Mouse (Mus musculus) stomach, postnatal 0 days (tissue): ENCODE results near the gene Gm26992. TPM values are rescaled to one million over a fixed set of nuclear protein-coding genes. Genes with fewer than 3 reads are reported as not detected.

Experiments used
- ATAC-seq: fragments of 200-750 bp; cut with Nextera tagmentation; 2 replicates; pipeline ENCODE4 v1.8.0; 2017; ENCODE audit not compliant: low FRiP score, low TSS enrichment
- DNase-seq: peaks from one replicate; pipeline ENCODE4 v3.0.0-alpha.2; 2016; ENCODE audit warnings: low spot score
- H3K27ac ChIP-seq: fragments of 300-500 bp; sonication (generic); replicated peaks from 2 replicates; pipeline ENCODE4 v1.5.1; 2014; ENCODE audit warnings: mild to moderate bottlenecking, control low read depth
- H3K27me3 ChIP-seq: fragments of 300-500 bp; sonication (generic); 2 replicates; pipeline ENCODE4 v1.6.1; 2014; ENCODE audit warnings: low read length; ENCODE audit not compliant: control insufficient read depth, insufficient read depth
- H3K36me3 ChIP-seq: fragments of 300-500 bp; sonication (generic); 2 replicates; pipeline ENCODE4 v1.6.1; 2014; ENCODE audit warnings: low read length, mixed read lengths; ENCODE audit not compliant: control insufficient read depth, insufficient read depth
- H3K4me1 ChIP-seq: fragments of 300-500 bp; sonication (generic); replicated peaks from 2 replicates; pipeline ENCODE4 v1.6.1; 2014; ENCODE audit warnings: antibody characterized with exemption; ENCODE audit not compliant: control insufficient read depth, insufficient read depth
- H3K4me2 ChIP-seq: fragments of 300-500 bp; sonication (generic); replicated peaks from 2 replicates; pipeline ENCODE4 v1.6.1; 2014; ENCODE audit warnings: low read depth, mild to moderate bottlenecking, control low read depth, moderate library complexity
- H3K4me3 ChIP-seq: fragments of 300-500 bp; sonication (generic); 2 replicates; pipeline ENCODE4 v1.5.1; 2014; ENCODE audit warnings: low read depth, low read length, control low read depth
- H3K9ac ChIP-seq: fragments of 300-500 bp; sonication (generic); 2 replicates; pipeline ENCODE4 v1.6.1; 2014; ENCODE audit warnings: mild to moderate bottlenecking, low read length, control low read depth, mixed read lengths
- H3K9me3 ChIP-seq: fragments of 300-500 bp; sonication (generic); 2 replicates; pipeline ENCODE4 v1.6.1; 2016; ENCODE audit warnings: low read length; ENCODE audit not compliant: control insufficient read depth
- CTCF ChIP-seq: IDR thresholded peaks from 2 replicates; pipeline ENCODE4 v1.5.1; 2016; ENCODE audit warnings: antibody characterized with exemption, low read depth, mild to moderate bottlenecking, moderate library complexity
- EP300 ChIP-seq: optimal IDR thresholded peaks from 2 replicates; pipeline ENCODE3; 2016; ENCODE audit warnings: antibody characterized with exemption
- WGBS: fragments of 180-500 bp; shearing (Covaris S2); extraction: QIAGEN DNeasy Blood & Tissue Kit; methylation state at CpG from one replicate; pipeline ENCODE4 v1.1.7; 2014; 5-methylcytosine and 5-hydroxymethylcytosine counted together
- polyA plus RNA-seq: library from polyadenylated mRNA; unstranded; fragments of >200 nt; fragmentation: Nextera tagmentation; extraction: Ambion mirVana; gene quantifications from 2 replicates; pipeline ENCODE4 v1.2.1, GENCODE M21; 2015

Gene Gm26992
- polyA plus RNA-seq, 1 experiment from 2014 or later = not detected

- no peaks in the 10 kb centered on the region for H3K4me1 ChIP-seq
- no peaks in the 10 kb centered on the region for H3K9me3 ChIP-seq
- H3K4me3 ChIP-seq = no peak within 1 kb of the TSS
- TF ChIP-seq CTCF (no peak), EP300 (no peak)
- no peak within 1 kb of the TSS for H3K9ac ChIP-seq
- ATAC-seq = no peak
- no peak for DNase-seq
- no peaks in the 10 kb centered on the region for H3K36me3 ChIP-seq
- no peak within 1 kb of the TSS for H3K4me2 ChIP-seq
- H3K27me3 ChIP-seq = no peaks in the 10 kb centered on the region
- H3K27ac ChIP-seq = no peak within 1 kb of the TSS
- WGBS = 69% methylated on average over 5 of the region's 5 CpGs
These were observed 7.6 kb upstream of the Gm26992 start, which contains the start of gene Tsx for GRCm38 (mm10) chrX:103414167-103414566. Gene Tsx (plus strand): TSS chrX:103414467.

DNA sequence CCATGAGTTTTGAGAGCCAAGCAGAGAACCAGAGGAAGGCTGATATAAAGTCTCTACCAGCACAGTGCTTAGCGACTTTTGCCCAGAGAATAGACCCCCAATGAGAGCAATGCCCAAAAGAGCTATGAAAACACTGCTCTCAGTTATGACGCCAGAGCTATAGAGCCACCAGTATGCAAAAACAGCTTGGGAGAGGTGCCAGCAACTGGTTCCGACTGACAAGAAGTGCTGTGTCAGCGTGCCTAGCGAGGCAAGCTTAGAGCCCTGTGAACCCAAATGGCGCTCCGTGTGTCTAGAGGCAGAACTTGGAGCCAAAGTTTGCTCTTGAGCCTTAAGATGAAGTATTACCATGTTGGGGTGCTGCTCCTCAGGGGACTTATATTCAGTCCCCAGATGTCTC lies 5.9 kb downstream of the Gm26992 start:
- Histone ChIP-seq H3K36me3 (no peaks in the 10 kb centered on the region), H3K4me1 (no peaks in the 10 kb centered on the region), H3K4me2 (no peak overlapping the region), H3K27ac (no peak overlapping the region), H3K4me3 (no peak overlapping the region), H3K9ac (no peak overlapping the region), H3K27me3 (no peaks in the 10 kb centered on the region), H3K9me3 (no peaks in the 10 kb centered on the region)
- TF ChIP-seq EP300 (no peak), CTCF (no peak)
- DNase-seq (no peak), ATAC-seq (no peak)
- 77% methylated on average over 7 of the region's 7 CpGs for WGBS

GRCm38 (mm10) chrX:103432293-103432692 lies 10.5 kb downstream of the Gm26992 start:
- no peak for ATAC-seq
- Histone ChIP-seq H3K4me1 (no peaks in the 10 kb centered on the region), H3K4me3 (no peak overlapping the region), H3K27me3 (no peaks in the 10 kb centered on the region), H3K36me3 (no peaks in the 10 kb centered on the region), H3K9ac (no peak overlapping the region), H3K4me2 (no peak overlapping the region), H3K27ac (no peak overlapping the region), H3K9me3 (no peaks in the 10 kb centered on the region)
- DNase-seq = no peak
- TF ChIP-seq EP300 = no peak
- no peak for TF ChIP-seq CTCF
- WGBS = 61% methylated on average over 7 of the region's 7 CpGs

- TF ChIP-seq CTCF (no peak), EP300 (no peak)
- no peak overlapping the region for H3K27ac ChIP-seq
- no peak overlapping the region for H3K4me2 ChIP-seq
- no peaks in the 10 kb centered on the region for H3K9me3 ChIP-seq
- ATAC-seq (no peak), DNase-seq (no peak)
- no peak overlapping the region for H3K4me3 ChIP-seq
- H3K9ac ChIP-seq = no peak overlapping the region
- H3K27me3 ChIP-seq = no peaks in the 10 kb centered on the region
- no peaks in the 10 kb centered on the region for H3K36me3 ChIP-seq
- WGBS = 15% methylated on average over 9 of the region's 9 CpGs
- H3K4me1 ChIP-seq = no peaks in the 10 kb centered on the region
These were observed 16.2 kb downstream of the Gm26992 start for GRCm38 (mm10) chrX:103438023-103438422.

- no peaks in the 10 kb centered on the region for H3K36me3 ChIP-seq
- H3K9me3 ChIP-seq = no peaks in the 10 kb centered on the region
- no peak for ATAC-seq
- TF ChIP-seq CTCF (peak; percentile 84), EP300 (no peak)
- H3K4me1 ChIP-seq = no peaks in the 10 kb centered on the region
- H3K4me3 ChIP-seq = no peak overlapping the region
- no peak for DNase-seq
- no peak overlapping the region for H3K27ac ChIP-seq
- H3K9ac ChIP-seq = no peak overlapping the region
- no peaks in the 10 kb centered on the region for H3K27me3 ChIP-seq
- WGBS = 0% methylated on average over 1 of the region's 1 CpGs
- H3K4me2 ChIP-seq = no peak overlapping the region
These were observed 19.0 kb downstream of the Gm26992 start for GRCm38 (mm10) chrX:103440803-103441202.

- peak; percentile 78 for TF ChIP-seq CTCF
- no peak for TF ChIP-seq EP300
- 38% methylated on average over 7 of the region's 7 CpGs for WGBS
- H3K4me1 ChIP-seq = no peaks in the 10 kb centered on the region
- H3K27ac ChIP-seq = no peak overlapping the region
- H3K36me3 ChIP-seq = no peaks in the 10 kb centered on the region
- no peak overlapping the region for H3K4me3 ChIP-seq
- H3K4me2 ChIP-seq = no peak overlapping the region
- H3K9ac ChIP-seq = no peak overlapping the region
- no peak for DNase-seq
- ATAC-seq = no peak
- H3K9me3 ChIP-seq = no peaks in the 10 kb centered on the region
- H3K27me3 ChIP-seq = no peaks in the 10 kb centered on the region
These were observed 21.9 kb downstream of the Gm26992 start for GRCm38 (mm10) chrX:103443755-103444154.
